Mouse (Mus musculus) adrenal gland, postnatal 4 days (tissue): ENCODE results near the gene Nlk. TPM values are rescaled to one million over a fixed set of nuclear protein-coding genes. Genes with fewer than 3 reads are reported as not detected.

ENCODE experiments used
- DNase-seq, 2 experiments: peaks; one replicate each; pipeline ENCODE4 v3.0.0; 2021 to 2022; ENCODE audit warnings: low spot score in 2 of 2, mixed read lengths in 2 of 2
- long read RNA-seq, 2 experiments: library from polyadenylated mRNA; stranded (forward); transcript quantifications; one replicate each; pipeline ENCODE4 v2.0.0; 2021
- total RNA-seq, 2 experiments: library from RNA; stranded (reverse); gene quantifications; 2 replicates each; pipeline ENCODE4 v1.2.3; 2021

Gene Nlk
- total RNA-seq = 10 to 100 TPM; 43.9 to 44.0 TPM
- long read RNA-seq, experiment 1, full-length matches to known transcripts = 3 of 8 reads
- long read RNA-seq, experiment 1, partial matches to known transcripts = 0 of 8 reads
- long read RNA-seq, experiment 1, other reads (novel, unspliced or antisense) = 5 of 8 reads
- long read RNA-seq, experiment 2, full-length matches to known transcripts = 23 of 37 reads
- long read RNA-seq, experiment 2, partial matches to known transcripts = 4 of 37 reads
- long read RNA-seq, experiment 2, other reads (novel, unspliced or antisense) = 10 of 37 reads

GRCm38 (mm10) chr11:78696777-78697752 lies at the start of gene Nlk:
Nlk (minus strand) TSS chr11:78697373.
- peak; percentile 95 to 99 for DNase-seq

DNA sequence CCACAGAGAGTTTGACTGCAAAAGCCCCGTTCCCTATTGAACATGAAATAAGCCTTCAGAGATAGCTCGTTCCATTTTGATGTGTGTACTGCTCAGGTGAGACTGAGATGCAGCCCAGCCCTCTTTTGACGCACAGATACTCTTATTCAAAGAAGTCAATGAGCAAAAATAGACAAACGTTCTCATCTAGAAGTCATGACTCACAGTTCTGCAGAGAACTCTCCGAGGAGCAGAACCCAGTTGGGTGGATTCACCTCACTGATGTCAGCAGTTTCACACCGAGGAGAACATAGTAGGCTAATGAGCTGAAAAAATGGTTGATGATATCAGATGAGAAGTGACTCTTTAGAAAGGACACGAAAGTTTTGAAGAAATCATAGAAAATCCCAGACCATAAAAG lies 49.1 kb upstream of the Nlk start:
- no peak for DNase-seq

DNA sequence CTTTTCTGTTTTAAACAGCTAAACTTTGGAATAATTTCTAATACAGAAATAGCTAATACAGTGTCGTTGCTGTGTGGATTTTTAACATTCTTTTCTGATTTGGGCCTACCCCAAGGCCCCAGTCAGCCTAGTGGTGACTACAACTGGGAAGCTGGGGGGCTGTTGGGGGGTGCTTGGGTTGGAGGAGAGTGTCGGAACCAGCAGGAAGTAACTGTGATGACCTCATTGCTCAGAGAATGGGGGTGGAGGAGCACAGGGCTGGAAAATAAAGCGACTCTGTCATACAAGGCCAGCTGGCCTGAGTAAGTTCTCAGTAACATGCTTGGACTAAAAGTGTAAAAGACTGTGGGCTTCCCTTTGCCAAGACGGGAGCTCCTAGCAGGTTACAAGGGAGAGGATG lies 48.3 kb upstream of the Nlk start:
- peak in 1 of 2 experiments; percentile 14 for DNase-seq

DNA sequence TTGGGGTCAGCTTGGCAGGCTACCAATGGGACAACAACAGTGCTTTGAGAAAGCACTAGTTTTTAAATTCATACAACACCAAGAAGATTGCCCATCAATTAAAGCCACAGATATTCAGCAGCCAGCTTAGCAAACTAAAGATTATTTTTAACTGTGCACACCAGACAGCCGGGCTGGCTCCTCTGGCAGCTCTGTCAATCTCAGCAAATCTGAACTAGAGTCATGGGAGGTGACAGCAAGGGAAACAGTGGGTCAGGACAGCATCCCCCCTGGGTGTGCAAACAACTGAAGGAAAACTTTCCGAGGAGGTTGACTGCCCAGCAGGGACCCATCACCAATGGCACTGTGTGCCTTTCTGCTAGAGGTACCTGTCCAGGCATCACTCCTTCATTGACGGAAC lies 45.3 kb upstream of the Nlk start:
- DNase-seq = no peak

- DNase-seq = no peak
These were observed 44.8 kb upstream of the Nlk start for GRCm38 (mm10) chr11:78741958-78742357.

DNA sequence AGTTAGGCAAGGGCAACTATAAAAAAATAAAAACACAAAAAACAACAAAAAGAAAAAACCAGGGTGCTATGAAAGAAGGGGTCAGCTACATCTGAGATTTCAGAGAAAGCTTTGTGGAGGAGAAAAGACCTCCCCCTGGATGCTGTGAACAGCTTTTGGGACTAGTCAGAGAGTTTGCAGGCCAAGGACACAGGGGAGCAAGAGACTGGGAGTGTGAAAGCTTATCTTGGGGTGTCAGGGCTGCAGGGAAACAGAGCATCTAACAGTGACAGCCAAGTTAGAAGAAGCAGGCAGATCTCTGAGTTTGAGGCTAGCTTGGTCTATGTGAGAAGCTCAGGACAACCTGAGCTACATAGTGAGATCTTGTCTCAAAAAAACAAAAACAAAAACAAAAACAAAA lies 42.2 kb upstream of the Nlk start:
- no peak for DNase-seq

DNA sequence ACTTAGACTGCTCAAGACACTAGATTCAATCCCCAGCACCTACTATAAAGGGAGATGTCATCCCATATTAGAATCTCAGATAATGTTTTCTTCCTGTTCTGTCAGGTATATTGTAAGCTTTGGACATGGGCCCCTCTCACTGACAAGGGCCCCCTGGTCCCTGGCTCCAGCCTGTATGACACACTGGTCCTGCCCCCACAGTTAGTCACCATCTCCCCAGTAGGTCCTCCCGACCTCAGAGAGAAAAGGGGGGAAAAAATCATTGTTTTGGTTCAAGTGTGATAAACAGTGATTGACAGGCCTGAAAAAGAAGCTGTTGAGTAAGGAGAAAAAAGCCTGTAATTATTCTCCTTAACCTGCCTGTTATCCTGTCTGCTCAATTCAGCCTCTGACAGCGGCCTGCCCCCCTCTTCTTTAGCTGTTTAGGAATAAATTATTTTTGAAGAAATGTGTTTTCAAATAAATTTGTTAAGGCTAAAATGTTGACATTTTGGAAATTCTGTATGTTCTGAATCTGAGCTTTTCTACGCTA lies 39.8 kb upstream of the Nlk start:
- DNase-seq = no peak

DNA sequence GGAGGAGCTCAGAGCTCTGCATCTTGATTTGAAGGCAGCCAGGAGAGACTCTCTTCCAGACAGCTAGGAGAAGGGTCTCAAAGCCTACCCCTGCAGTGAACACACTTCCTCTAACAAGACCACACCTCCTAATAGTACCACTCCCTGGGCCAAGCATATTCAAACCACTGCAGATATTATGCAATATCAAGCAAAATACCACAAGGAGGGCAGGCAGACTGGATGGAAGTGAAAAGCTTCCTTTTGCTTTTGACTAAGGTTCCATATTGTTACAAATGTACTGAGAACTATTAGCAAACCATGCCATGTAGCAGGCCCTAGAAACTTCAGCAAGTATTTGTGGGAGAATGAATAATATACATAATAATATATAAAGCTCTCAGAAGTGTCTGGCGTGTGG lies 38.0 kb upstream of the Nlk start:
- DNase-seq = no peak

- DNase-seq = no peak
These were observed 35.4 kb upstream of the Nlk start for GRCm38 (mm10) chr11:78732619-78733018.

- no peak for DNase-seq
These were observed 33.7 kb upstream of the Nlk start for GRCm38 (mm10) chr11:78730902-78731301.

- no peak for DNase-seq
These were observed 30.9 kb upstream of the Nlk start for GRCm38 (mm10) chr11:78728041-78728440.

DNA sequence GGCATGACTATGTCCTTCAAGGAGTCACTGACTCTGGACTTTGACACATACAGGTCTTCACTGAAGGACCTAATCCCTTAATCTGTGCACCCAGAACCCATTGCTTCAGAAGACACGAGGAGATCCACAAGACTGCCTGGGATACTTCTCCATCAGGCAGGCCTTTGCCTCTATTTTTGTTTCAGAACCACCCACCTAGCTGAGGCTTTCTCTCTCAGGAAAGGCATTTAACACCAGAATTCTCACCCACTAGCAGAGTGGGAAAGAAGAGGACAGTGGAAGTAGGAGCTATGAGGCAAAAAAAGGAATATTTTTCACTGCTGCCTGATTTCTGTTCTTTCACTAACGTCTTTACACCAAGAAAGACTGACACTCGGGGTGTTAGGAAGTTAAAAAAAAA lies 29.2 kb upstream of the Nlk start:
- DNase-seq = no peak

DNA sequence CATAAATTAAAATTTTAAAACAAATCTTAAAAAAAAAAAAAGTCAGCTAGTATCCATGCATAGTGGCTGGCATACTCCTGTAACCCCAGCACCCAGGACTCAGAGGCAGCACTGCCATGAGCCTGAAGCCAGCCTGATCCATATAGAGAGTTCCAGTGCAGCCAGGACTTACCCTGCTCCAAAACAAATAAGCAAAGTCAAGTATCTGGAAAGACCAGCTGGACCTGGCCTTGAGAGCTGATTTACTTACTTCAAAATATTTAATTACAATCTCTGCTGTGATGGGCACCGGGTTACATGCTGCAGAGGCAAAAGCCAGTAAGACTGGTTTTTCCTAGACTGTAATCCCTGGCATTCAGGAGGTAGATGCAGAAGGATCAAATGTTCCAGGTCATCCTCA lies 27.6 kb upstream of the Nlk start:
- DNase-seq = no peak

- DNase-seq = no peak
These were observed 24.2 kb upstream of the Nlk start for GRCm38 (mm10) chr11:78721419-78721818.

DNA sequence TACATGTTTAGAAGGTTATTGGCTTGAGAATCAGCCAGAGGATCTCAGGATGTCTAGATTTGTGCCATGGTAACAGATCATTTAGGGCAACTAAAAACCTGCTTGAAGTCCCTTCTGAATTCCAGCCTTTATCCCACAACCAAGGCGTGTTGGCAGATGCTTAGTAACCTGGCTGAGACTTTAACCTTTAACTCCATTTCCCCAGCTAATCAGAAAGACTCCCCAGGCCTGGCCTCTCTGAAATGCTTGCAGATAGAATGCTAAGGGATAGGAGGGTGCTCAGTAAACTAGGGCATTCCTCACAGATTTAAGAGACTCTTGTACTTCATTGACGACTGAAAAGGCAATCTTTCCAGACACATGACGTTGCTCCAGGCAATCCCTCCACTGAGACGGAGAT lies 20.5 kb upstream of the Nlk start:
- no peak for DNase-seq

DNA sequence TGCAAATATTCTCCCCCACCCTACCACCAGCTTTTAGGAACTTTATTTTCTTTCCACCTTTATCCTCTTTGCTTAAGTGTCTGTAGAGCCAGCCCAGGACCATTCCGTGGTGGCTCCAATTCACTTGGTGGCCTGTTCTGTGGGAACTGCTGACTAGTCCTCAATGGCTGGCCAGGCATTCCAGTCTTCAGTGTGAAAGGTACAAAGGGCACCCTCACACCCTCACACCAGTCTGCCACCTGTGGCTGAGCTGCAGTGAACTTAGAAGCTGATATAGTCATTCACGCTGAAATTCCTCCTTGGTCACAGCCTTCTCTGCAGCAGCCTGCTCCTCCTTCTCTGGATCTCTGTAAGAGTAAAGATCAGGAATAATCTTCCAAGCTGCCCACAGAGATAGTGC lies 11.5 kb upstream of the Nlk start:
- DNase-seq = no peak

GRCm38 (mm10) chr11:78706026-78706425 lies 8.9 kb upstream of the Nlk start:
- no peak for DNase-seq

GRCm38 (mm10) chr11:78703085-78703484 lies 5.9 kb upstream of the Nlk start:
- DNase-seq = no peak

DNA sequence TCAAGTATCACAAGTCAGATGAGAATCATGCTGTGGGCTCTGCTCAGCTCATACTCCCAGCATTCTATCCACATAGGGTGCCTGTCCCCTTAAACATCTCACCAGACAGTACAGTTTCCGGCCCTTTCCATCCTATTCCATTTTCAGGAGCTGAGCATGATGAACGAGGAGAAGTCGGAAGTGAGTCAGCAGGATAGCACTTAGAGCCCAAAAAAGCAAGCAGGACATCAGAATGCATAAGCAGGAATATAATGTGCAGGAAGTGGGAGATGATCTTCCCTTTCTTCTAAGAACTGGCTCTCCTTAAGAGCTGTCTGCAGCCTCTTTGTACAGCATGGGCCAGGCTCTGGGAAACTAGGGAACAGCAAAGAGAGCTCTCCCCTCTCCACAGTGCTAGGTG lies 5.1 kb upstream of the Nlk start:
- DNase-seq = no peak

DNA sequence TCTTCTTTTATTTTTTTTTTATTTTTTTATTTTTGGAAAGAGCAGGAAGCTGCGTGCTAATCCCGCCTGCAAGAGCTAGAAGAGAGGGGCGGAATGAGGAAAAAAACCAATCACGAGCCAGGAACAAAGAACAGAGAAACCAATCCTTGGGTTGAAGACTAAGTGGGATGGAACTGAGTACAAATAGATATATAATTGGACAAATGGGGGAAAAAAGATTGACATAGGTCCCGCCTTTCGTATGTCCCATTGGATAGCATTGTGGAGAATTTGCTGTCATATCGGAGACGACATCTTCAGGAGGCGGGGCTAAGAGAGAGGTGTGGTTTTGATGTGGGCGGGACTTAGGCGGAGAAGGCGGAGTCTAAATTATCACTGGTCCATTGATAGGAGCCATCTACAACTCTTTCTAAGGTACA lies 589 bp upstream of the Nlk start:
- peak; percentile 35 to 74 for DNase-seq

DNA sequence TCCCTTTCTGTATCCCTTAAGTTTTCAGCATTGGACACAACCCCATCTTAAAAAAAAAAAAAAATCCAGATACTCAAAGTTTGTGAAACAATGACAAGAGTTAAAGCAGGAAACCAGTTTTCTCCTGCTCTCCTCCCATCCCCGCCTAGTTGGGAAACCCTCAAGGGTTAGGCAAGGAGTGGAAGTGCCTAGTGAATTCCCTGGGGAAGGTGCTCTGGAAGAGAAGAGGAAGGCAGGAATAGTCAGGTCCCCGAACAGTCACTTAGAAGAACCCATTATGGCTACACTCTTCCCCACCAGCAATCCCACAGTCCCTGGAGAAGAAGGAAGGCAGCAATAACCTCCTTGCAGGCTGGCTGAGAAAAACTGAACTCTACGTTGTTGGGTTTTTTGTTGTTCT lies 2.9 kb downstream of the Nlk start:
- DNase-seq = no peak

- DNase-seq = no peak
These were observed 3.9 kb downstream of the Nlk start for GRCm38 (mm10) chr11:78693307-78693706.
